Mouse (Mus musculus) limb, embryonic 13.5 days (tissue): Measurements from ENCODE around the gene Ftl1. TPM values are rescaled to one million over a fixed set of nuclear protein-coding genes. Genes with fewer than 3 reads are reported as not detected.

Experiments used
- ATAC-seq: fragments of 200-750 bp; cut with Nextera tagmentation; 2 replicates; pipeline ENCODE4 v1.8.0; 2017; ENCODE audit warnings: low read depth, moderate number of reproducible peaks, moderate TSS enrichment; ENCODE audit not compliant: low FRiP score
- H3K27ac ChIP-seq: fragments of 300-500 bp; sonication (generic); 2 replicates; pipeline ENCODE4 v1.5.1; 2015; ENCODE audit warnings: inconsistent platforms, mild to moderate bottlenecking, moderate library complexity
- H3K27me3 ChIP-seq: fragments of 300-500 bp; sonication (generic); 2 replicates; pipeline ENCODE4 v1.6.1; 2015; ENCODE audit warnings: mild to moderate bottlenecking, inconsistent platforms
- H3K36me3 ChIP-seq: fragments of 300-500 bp; sonication (generic); 2 replicates; pipeline ENCODE4 v1.6.1; 2015; ENCODE audit warnings: inconsistent platforms, mild to moderate bottlenecking, moderate library complexity
- H3K4me1 ChIP-seq: fragments of 300-500 bp; sonication (generic); 2 replicates; pipeline ENCODE4 v1.6.1; 2015; ENCODE audit warnings: inconsistent platforms
- H3K4me2 ChIP-seq: fragments of 300-500 bp; sonication (generic); replicated peaks from 2 replicates; pipeline ENCODE4 v1.6.1; 2015; ENCODE audit warnings: inconsistent platforms, mild to moderate bottlenecking, moderate library complexity
- H3K4me3 ChIP-seq: fragments of 300-500 bp; sonication (generic); 2 replicates; pipeline ENCODE4 v1.5.1; 2015; ENCODE audit warnings: moderate library complexity, mild to moderate bottlenecking, inconsistent platforms
- H3K9ac ChIP-seq: fragments of 300-500 bp; sonication (generic); 2 replicates; pipeline ENCODE4 v1.6.1; 2015; ENCODE audit warnings: mild to moderate bottlenecking, inconsistent platforms
- H3K9me3 ChIP-seq: fragments of 300-500 bp; sonication (generic); 2 replicates; pipeline ENCODE4 v1.6.1; 2016; ENCODE audit warnings: inconsistent platforms
- WGBS: fragments of 180-500 bp; shearing (Covaris S2); methylation state at CpG from one replicate; pipeline ENCODE4 v1.1.7; 2015; 5-methylcytosine and 5-hydroxymethylcytosine counted together
- polyA plus RNA-seq: library from polyadenylated mRNA; unstranded; fragments of >200 nt; fragmentation: Nextera tagmentation; extraction: Ambion mirVana; gene quantifications from 2 replicates; pipeline ENCODE4 v1.2.1, GENCODE M21; 2015

Gene Ftl1
- polyA plus RNA-seq, 1 experiment from 2014 or later: 5,430 TPM

DNA sequence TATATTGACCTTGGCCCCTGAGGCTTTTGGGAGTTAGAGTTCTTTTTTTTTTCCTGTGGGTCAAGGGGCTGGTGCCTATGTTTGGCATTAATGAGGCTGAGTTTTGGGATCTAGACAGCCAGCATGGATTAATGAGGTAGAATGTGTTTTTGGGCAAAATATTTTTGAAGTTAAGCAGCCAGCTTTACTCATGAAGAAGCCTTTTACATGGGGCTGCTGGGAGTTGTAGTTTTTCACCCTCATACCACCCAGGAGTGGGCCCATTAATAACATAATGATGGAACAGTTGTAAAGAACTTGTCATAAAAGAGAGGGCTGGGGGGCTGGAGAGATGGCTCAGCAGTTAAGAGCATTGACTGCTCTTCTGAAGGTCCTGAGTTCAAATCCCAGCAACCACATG lies 13.1 kb downstream of the Ftl1 start:
- H3K4me3 ChIP-seq: no peak overlapping the region
- no peak overlapping the region for H3K4me2 ChIP-seq
- H3K36me3 ChIP-seq: peaks cover 70% of the 10 kb centered on the region
- no peaks in the 10 kb centered on the region for H3K4me1 ChIP-seq
- no peak overlapping the region for H3K9ac ChIP-seq
- no peak overlapping the region for H3K27ac ChIP-seq
- H3K27me3 ChIP-seq: no peaks in the 10 kb centered on the region
- no peaks in the 10 kb centered on the region for H3K9me3 ChIP-seq
- ATAC-seq: no peak

DNA sequence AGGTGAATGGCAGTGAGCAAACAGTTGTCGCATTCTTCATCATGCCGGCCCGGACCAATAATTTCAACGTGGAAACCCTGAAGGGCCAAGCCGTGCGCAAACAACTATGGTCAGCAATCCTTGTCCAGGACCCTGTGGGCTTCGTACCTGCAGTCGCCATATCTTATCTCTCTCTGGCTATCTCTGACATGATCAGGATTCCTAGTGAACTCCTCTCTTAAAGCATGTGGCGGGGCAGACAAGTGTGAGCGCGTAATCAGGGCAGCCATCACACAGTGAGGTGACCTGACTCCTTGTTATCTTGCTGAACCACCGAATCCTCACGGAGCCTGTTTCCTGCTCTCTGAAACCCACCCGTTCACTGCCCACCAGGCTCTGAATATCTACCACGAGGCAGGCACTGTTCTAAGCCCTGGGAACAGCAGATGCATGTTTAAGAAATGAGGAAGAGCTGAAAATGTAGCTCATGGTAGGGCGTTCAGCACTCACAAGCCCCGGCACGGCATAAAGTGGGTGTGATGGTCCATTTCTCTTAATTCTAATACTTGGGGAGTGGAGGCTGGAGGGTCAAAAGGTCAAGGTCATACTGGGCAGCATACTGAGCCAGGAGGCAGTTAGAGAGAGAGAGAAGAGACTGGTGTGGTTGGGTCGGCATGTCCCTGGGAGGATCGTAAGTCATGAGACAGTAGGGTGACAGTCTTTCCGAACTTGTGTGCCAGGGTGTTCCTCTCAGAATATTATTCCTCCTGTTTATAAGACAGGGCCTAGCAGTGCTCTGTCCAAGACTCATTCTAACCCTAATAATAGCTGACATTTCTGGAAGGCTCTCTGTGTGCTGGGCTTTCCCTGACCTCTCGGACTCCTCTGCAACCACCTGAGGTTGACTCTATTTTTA lies 15.9 kb downstream of the Ftl1 start:
- no peak overlapping the region for H3K9ac ChIP-seq
- H3K36me3 ChIP-seq: peaks cover 74% of the 10 kb centered on the region
- H3K4me2 ChIP-seq: no peak overlapping the region
- H3K9me3 ChIP-seq: no peaks in the 10 kb centered on the region
- no peak overlapping the region for H3K4me3 ChIP-seq
- no peak overlapping the region for H3K27ac ChIP-seq
- no peak for ATAC-seq
- 86% methylated on average over 22 of the region's 22 CpGs for WGBS
- H3K4me1 ChIP-seq: no peaks in the 10 kb centered on the region
- no peaks in the 10 kb centered on the region for H3K27me3 ChIP-seq

DNA sequence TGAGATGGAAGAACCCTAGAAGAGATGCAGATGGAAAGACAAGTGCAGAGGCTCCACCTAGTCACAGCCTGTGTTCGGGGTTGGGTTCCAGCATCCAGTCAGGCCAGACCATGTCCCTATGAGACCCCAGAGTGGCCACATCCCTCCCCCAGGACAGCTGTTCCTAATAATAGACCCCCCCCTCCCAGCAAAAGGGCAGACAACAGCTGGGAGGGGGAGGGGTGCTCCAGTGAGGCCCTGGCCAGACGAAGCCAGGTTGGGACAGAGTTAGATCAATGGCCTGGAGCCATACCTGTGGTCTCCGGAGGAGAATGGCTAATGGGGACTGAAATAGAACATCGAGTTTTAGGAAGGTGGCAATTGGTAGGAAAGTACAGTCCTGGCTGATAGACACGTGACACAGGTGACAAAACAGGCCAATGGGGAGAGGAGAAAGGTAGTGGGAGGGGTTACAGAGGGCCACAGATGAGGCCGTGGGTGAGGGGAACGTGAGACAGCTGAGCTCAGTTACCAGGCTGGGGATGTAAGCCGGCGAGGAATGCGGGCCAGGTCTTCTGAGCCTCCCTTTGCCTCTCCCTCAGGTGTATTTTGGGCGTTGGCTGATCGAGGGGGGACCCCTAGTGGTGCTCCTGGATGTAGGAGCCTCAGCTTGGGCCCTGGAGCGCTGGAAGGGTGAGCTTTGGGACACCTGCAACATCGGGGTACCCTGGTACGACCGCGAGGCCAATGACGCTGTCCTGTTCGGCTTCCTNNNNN lies 22.0 kb downstream of the Ftl1 start, which contains the start of gene Ruvbl2:
Ruvbl2 (minus strand) TSS at position 576 of the 756 bp plus-strand sequence.
- no peak for ATAC-seq
- Histone ChIP-seq H3K27ac (no peak within 1 kb of the TSS), H3K9me3 (no peaks in the 10 kb centered on the region), H3K4me2 (peak within 1 kb of the TSS; percentile 82), H3K27me3 (no peaks in the 10 kb centered on the region), H3K36me3 (peaks cover 32% of the 10 kb centered on the region), H3K9ac (no peak within 1 kb of the TSS), H3K4me3 (peak within 1 kb of the TSS; percentile 13), H3K4me1 (peaks cover 44% of the 10 kb centered on the region)
- 13% methylated on average over 19 of the region's 19 CpGs for WGBS

DNA sequence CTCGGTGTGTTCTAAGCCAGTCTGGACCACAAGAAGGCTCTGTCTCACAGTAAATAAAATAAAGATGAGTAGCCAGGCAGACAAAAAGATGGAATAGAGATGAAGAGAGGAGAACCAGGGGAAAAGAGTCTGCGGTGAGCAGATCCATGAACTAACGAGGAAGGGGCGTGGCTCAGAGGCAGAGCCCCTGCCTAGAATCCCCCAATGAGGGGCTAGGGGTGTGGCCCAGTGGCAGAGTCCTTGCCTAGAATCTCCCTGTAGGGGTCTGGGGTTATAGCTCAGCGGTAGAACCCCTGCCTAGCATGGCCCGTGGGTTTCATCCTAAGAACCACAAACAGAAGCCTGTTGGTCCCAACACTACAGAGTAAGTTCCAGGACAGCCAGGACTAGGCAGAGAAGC lies 22.6 kb downstream of the Ftl1 start:
- no peak for ATAC-seq

DNA sequence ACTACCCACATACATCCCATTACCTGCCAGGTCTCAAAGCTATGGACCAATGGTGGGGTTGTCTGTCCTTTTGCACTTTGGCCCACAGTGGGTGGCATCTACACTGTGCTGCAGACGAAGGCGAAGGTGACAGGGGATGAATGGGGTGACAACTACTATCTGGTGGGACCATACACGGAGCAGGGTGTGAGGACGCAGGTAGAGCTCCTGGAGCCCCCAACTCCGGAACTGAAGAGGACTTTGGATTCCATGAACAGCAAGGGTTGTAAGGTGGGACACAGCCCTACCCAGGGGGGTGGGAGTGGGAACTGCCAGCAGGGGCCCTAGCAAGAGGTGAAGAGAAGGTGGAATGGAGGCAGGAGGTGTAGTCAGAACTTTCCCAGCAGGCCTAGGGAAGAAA lies 23.2 kb downstream of the Ftl1 start:
- no peak overlapping the region for H3K27ac ChIP-seq
- H3K36me3 ChIP-seq: peaks cover 29% of the 10 kb centered on the region
- H3K4me1 ChIP-seq: peaks cover 47% of the 10 kb centered on the region
- 0 out of 2 replicates have a peak overlapping the region, but pooled peaks have one; percentile 13 for H3K4me3 ChIP-seq
- WGBS: 90% methylated on average over 5 of the region's 5 CpGs
- no peaks in the 10 kb centered on the region for H3K9me3 ChIP-seq
- H3K27me3 ChIP-seq: no peaks in the 10 kb centered on the region
- ATAC-seq: no peak
- H3K9ac ChIP-seq: peak overlapping the region; percentile 77; the same call in 1 of the 2 replicates
- peak overlapping the region; percentile 82 for H3K4me2 ChIP-seq

More for the DNA sequence above, 22.6 kb downstream of the Ftl1 start:
- WGBS: 20% methylated on average over 6 of the region's 6 CpGs
- Histone ChIP-seq H3K9ac (no peak overlapping the region), H3K27me3 (no peaks in the 10 kb centered on the region), H3K36me3 (peaks cover 27% of the 10 kb centered on the region), H3K4me3 (0 out of 2 replicates have a peak overlapping the region, but pooled peaks have one; percentile 13), H3K4me2 (peak overlapping the region; percentile 82), H3K9me3 (no peaks in the 10 kb centered on the region), H3K27ac (no peak overlapping the region), H3K4me1 (peaks cover 47% of the 10 kb centered on the region)

DNA sequence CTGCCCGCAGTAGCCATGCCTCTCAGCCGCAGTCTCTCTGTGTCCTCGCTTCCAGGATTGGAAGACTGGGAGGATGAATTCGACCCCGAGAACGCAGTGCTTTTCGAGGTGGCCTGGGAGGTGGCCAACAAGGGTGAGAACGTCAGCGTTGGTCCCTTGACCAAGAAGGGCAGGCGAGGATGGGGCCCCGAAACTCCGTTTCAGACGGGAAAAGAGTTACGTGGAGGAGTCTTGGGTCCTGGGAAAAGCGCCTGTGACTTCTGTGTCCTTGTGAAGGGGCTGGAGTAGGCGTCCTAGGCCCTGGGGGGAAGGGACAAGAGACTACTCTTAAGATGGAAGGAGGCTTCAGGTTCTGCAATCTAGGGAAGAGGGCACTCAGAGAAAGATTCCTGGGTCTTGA lies 24.6 kb downstream of the Ftl1 start:
- Histone ChIP-seq H3K9ac (peak overlapping the region; percentile 77), H3K36me3 (peaks cover 29% of the 10 kb centered on the region), H3K4me1 (peaks cover 47% of the 10 kb centered on the region), H3K9me3 (no peaks in the 10 kb centered on the region), H3K27me3 (no peaks in the 10 kb centered on the region), H3K4me2 (peak overlapping the region; percentile 82), H3K27ac (peak overlapping the region; percentile 72; the same call in 1 of the 2 replicates), H3K4me3 (peak overlapping the region; percentile 93)
- 3% methylated on average over 16 of the region's 16 CpGs for WGBS
- ATAC-seq: no peak; the same call in 1 of the 2 replicates

DNA sequence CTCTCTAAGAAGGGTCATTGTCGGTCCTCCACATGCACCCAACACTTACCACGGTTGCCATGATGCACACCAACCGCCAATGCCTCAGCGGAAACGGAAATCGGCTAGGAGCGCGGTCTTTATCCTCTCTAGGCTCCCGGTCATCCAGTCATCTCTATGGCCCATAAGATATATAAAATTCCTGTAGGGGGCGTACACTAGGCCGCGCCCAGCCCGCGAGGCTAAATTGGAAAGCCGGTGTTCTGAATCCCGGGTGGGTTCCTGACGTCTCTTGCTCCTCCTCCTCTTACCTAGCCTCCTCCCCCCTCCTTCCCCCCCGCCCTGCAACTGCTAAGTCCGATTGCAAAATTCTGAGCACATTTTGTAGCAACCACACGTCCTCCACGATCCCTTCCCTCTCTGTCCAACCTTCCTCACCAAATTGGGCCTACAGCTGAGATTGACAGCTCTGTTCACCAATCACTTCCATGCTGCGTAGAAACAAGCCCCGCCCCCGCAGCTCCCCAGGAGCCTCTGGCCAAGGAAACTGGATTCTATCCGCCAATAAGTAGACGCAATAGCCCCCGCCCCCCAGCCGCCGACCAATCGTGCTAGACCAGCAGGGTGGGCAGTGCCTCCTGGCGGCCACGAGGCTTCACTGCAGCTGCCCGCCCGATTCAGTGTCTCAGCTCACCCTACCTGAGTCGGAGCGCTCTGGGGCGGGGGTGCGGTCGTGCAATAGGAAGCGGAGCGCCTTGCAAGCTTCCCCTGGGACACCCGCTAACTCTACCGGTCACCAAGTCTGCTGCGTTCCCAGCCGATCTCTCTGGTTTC lies 25.3 kb downstream of the Ftl1 start, which contains the start of gene Gys1:
Gys1 (plus strand) TSS at position 642 of the 813 bp plus-strand sequence.
- Histone ChIP-seq H3K36me3 (peaks cover 29% of the 10 kb centered on the region), H3K27ac (peak within 1 kb of the TSS; percentile 88), H3K4me3 (peak within 1 kb of the TSS; percentile 93), H3K4me2 (peak within 1 kb of the TSS; percentile 98), H3K9me3 (no peaks in the 10 kb centered on the region), H3K9ac (peak within 1 kb of the TSS; percentile 94), H3K27me3 (no peaks in the 10 kb centered on the region), H3K4me1 (peaks cover 47% of the 10 kb centered on the region)
- WGBS: under 1% methylated on average over 45 of the region's 45 CpGs
- ATAC-seq: peak; percentile 97

DNA sequence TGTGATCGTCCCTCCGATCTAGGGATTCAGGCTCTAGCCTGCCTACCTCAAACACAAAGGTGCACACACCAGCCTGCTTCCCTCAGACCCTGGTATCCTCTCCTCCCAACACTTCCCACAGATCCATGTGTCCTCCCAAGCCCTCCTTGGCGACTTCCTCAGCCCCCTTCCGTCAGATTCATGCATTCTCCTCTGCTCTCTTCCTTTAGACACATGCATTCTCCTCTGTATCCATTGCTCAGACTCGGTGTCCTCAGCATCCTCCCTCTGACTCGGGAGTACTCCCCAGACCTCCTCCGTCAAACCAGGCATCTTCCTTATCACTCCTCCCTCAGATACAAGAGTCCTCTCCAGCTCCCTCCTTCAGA lies 25.9 kb downstream of the Ftl1 start:
- Histone ChIP-seq H3K27me3 (no peaks in the 10 kb centered on the region), H3K4me1 (peaks cover 47% of the 10 kb centered on the region), H3K36me3 (peaks cover 33% of the 10 kb centered on the region)

DNA sequence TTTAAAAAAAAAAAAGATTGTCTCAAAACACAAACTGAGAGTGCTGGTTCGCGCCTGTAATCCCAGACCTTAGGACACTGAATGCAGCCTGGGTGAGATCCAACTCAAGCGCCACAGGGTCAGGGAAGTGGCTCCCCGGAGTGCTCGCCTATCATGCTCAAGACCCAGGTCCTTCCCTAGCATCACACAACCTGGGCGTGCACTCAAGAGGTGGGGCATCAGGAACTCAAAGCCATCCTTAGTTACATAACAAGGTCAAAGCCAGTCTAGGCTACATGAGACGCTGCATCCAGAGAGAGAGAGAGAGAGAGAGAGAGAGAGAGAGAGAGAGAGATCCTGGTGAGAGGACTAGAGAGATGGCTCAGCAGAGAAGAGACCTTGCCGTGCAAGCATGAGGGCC lies 33.1 kb downstream of the Ftl1 start:
- no peak overlapping the region for H3K9ac ChIP-seq
- no peaks in the 10 kb centered on the region for H3K4me1 ChIP-seq
- no peak overlapping the region for H3K4me3 ChIP-seq
- H3K9me3 ChIP-seq: no peaks in the 10 kb centered on the region
- ATAC-seq: no peak
- H3K4me2 ChIP-seq: no peak overlapping the region
- WGBS: 89% methylated on average over 8 of the region's 8 CpGs
- peaks cover under 1% of the 10 kb centered on the region; the same call in 1 of the 2 replicates for H3K27me3 ChIP-seq
- no peak overlapping the region for H3K27ac ChIP-seq
- H3K36me3 ChIP-seq: peaks cover 99% of the 10 kb centered on the region

More for the DNA sequence above, 25.9 kb downstream of the Ftl1 start:
- H3K9me3 ChIP-seq: no peaks in the 10 kb centered on the region
- 2% methylated on average over 7 of the region's 7 CpGs for WGBS
- H3K4me2 ChIP-seq: peak overlapping the region; percentile 98
- H3K9ac ChIP-seq: peak overlapping the region; percentile 94
- H3K27ac ChIP-seq: peak overlapping the region; percentile 88
- ATAC-seq: no peak
- peak overlapping the region; percentile 93 for H3K4me3 ChIP-seq

DNA sequence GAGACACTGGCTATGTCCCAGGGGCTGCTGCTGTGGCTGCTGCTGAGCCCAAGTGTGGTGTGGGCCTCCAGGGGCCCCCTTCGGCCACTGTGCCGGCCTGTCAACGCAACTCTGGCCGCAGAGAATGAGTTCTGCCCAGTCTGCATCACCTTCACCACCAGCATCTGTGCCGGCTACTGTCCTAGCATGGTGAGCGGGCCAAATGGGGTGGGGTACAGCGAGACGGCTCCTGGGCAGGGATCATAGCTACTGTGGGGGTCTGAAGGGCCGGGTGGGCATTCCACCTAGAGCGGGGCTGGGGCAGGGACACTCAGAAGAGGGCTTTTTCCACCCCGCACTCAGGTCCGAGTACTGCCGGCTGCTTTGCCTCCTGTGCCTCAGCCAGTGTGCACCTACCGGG lies 38.5 kb downstream of the Ftl1 start:
- ATAC-seq: no peak
- Histone ChIP-seq H3K4me3 (no peak overlapping the region), H3K36me3 (peaks cover 57% of the 10 kb centered on the region), H3K27ac (no peak overlapping the region), H3K9ac (no peak overlapping the region), H3K27me3 (peaks cover 55% of the 10 kb centered on the region), H3K4me1 (peaks cover 26% of the 10 kb centered on the region), H3K9me3 (no peaks in the 10 kb centered on the region), H3K4me2 (no peak overlapping the region)
- WGBS: 89% methylated on average over 14 of the region's 14 CpGs

DNA sequence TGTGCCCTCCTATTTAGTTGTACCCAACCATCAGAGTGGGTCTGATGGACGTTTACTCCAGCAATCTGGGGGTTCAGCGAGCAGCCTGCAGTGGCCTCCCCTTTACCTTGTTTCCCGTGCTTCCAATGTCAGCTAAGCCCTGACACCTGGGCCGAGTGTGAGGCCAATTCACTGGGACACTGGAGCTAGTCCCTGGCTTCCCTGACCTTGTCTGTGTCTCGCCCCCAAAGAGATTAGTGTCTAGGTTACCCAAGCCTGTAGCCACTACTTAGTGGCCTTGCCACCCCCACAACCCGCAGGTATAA lies 39.1 kb downstream of the Ftl1 start, which contains the start of gene Lhb:
Lhb (plus strand) TSS at position 206 of the 305 bp plus-strand sequence.
- Histone ChIP-seq H3K9ac (peak within 1 kb of the TSS; percentile 31; the same call in 1 of the 2 replicates), H3K27ac (0 out of 2 replicates have a peak within 1 kb of the TSS, but pooled peaks have one; percentile 10), H3K4me2 (peak within 1 kb of the TSS; percentile 52), H3K27me3 (peaks cover 61% of the 10 kb centered on the region), H3K36me3 (peaks cover 52% of the 10 kb centered on the region), H3K4me3 (peak within 1 kb of the TSS; percentile 11; the same call in 1 of the 2 replicates), H3K4me1 (peaks cover 29% of the 10 kb centered on the region), H3K9me3 (no peaks in the 10 kb centered on the region)
- ATAC-seq: no peak
- 48% methylated on average over 6 of the region's 6 CpGs for WGBS
